Mouse (Mus musculus): Measurements from ENCODE around the gene Smyd3.

The Smyd3 gene

DNA sequence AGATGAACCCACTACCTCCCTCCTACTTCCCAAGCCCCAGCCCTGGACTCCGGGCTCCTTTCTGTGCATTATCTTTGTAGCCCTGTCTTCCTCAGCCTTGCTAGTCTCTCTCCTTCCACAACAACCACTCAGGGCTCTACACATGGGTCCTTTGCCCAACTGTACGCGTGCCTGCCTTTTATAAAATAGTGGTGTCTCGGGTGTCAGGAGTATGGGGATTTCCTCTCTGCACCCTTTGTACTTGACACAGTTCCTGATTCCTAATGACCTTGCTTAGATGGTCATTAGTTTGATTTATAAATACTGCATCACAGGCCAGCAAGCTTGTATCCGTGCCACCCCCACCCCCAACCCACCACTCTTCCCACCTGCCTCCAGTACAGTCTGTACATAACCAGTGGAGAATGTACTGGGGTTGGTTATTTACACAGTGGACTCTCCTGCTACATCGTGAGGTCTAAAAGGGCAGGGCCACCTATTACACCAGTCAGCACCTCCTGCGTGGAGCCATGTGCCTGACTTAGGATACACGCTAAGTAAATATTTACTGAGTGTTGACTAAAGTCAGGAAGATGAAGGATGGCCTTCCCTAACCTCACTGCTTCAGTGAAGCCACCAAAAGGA, 281.5 kb downstream of the Smyd3 start:
- no peak for DNase-seq (ENCODE audit: extremely low read depth, low read depth, low spot score)

DNA sequence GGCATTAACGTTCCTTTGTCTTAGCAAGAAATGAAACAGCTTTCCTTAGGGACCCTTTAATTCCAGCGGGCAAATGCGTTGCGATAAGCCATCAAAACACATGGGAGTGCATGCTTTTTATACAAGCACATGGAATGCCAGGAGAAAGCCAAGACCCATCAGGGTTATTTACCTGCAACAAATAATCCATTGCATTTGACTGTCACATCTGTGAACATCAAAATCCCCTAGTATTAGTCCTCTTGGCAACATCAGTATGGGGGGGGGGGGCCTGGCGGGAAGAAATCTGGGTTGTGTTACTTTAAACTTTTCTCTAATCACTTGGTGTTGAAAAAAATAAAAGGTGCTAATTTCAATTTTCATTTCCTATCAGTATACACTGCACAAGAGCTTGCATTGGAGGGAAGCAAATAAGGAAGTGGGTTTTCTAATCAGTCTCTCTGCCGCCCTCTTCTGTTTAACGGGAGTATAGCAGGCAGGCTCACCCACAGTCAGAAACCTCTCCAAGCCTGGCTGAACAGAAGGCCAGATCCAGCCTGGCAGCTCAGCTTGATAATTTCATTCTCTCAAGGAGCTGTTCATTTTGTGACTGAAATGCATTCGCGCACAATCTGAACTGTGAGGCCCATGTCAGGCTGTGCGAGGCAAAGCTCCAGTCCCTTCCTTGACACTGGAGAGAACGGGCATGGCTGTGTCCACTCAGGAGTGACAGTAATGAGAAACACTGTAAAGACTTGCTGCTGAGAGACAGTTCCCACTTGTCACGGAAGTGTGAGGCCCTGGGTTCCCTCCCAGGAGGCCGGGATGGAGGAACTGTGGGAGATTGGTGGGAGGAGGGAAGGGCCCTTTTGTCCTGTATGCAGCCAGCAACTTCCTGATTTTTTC, 285.8 kb downstream of the Smyd3 start:
- DNase-seq (ENCODE audit: extremely low read depth, low read depth, low spot score) = no peak

DNA sequence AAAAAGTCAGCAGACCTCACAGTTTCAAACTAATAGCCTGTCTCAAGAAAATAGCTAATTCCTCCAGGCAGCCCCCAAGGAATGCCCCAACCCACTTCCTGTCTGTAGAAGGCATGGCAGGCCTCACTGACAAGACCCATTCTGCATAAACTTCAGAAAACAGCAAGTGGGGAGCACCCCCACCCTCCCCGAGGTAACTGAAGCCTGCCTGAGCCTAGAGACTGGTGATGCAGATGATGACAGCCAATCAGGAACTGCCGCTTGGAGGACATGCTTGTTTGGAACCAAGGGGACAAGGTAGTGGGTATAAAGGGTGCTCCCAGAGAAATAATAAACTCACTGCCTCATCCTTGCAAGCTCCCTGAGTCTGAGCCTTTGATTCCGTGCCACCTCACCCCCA, 288.3 kb downstream of the Smyd3 start:
- DNase-seq (ENCODE audit: extremely low read depth, low read depth, low spot score) = no peak

DNA sequence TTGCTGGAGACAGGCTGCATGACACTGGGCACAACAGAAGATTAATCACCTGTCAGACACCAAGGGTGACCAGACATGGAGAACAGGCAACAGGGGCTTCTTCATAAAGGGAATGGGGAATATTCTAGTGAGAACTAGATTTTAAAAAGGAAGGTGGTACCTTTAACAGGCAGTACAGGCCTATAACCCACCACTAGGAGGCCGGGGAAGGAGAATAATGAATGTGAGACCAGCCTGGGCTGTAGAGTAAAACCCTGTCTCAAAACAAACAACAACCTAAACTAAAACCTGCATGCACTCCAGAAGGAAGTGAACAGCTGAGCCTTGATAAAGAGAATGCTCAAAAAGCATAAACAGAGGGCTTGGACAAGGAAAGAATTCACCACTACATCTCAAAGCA, 297.6 kb downstream of the Smyd3 start:
- DNase-seq (ENCODE audit: extremely low read depth, low read depth, low spot score) = no peak

DNA sequence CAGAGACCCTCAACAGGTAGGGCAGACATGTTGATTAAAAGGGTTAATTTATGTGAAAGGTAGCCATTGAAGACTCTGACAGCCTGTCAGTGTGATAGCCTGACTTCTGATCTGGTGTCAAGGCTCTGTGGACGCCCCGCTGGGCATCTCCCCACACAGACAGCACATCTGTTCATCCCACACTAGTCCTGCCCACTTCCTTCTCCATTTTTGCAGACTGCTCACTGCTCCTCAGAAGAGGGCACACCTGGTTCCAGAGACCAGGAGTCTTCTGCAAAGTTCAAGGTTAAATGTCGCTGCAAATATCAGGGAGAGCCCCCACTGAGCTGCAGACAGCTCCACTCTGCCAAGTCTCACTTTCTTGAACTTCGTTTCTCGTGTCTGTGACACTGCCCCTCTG, 299.8 kb downstream of the Smyd3 start:
- no peak for DNase-seq (ENCODE audit: extremely low read depth, low read depth, low spot score)

DNA sequence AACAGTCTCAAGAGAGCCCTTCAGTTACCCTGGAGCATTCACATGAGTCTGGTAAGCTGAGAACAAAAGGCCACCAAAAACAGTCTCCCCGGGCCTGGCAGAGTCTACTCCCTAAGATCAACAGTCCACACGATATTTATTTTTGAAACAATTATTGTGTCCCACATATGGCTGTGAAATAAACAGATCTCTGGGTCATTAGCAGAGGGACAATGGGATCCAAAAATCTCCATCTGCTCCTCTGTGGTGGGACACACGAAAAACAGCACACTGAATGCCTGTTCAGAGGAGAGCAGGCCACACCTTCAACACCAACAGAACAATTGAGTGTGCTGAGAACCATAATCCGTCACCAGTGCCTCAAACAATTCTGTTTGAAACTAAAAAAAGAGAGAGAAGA, 300.8 kb downstream of the Smyd3 start:
- DNase-seq (ENCODE audit: extremely low read depth, low read depth, low spot score) = no peak

DNA sequence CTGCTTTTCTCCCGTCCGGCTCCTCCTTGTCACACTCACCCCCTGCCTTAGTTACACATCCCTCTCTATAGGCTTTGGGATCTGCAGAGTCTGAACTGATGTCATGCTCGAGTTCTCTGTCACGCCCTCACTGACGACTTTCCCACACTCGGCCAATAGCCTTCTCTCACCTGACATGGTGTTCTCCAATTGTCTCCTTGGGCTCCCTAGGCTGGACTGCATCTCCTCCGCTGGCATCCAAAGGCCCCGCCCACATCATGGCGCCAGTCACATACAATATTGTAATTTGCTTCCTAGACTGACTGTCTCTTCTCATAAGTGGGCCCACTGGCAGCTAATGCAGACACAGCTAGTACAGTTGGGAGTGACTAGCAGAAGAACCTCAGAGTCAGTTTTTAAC, 304.5 kb downstream of the Smyd3 start:
- DNase-seq (ENCODE audit: extremely low read depth, low read depth, low spot score) = no peak

DNA sequence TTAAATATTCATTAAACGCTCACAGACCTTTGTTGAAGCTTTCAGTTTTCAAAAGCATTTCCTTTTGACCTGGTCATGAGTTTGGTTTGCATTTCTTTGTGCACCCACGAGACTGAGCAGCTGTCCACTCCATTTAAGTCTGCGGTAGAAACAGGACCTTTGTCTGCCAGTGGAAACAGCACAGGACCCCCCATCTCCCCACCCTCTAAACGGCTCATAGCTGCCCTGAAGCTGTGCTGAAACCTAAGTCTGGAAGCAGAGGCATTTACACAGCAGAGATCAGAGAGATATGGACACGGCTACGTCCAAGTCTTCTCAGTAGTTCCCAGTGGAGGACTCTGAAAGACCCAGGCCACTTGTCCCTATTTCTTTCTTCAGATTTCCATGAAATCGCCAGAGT, 305.5 kb downstream of the Smyd3 start:
- DNase-seq (ENCODE audit: extremely low read depth, low read depth, low spot score) = no peak

DNA sequence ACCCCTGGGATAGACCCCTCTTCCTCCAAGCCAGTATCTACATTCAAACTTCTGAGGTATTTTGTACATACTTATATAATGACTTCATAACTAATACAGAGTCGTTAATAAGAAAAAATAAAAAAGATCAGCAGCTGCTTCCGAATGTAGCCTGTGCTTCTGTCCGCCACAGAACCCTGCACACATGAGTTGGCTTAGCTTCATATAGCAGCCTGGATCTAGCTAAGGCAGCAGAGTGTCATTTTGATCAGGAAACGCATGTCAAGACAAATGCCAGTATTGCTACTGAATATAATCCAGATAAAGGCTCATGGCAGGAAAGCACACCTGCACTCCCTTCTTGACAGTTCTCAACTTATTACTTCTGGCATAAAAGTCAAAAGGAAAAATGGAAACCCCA, 306.5 kb downstream of the Smyd3 start:
- DNase-seq (ENCODE audit: extremely low read depth, low read depth, low spot score) = no peak

DNA sequence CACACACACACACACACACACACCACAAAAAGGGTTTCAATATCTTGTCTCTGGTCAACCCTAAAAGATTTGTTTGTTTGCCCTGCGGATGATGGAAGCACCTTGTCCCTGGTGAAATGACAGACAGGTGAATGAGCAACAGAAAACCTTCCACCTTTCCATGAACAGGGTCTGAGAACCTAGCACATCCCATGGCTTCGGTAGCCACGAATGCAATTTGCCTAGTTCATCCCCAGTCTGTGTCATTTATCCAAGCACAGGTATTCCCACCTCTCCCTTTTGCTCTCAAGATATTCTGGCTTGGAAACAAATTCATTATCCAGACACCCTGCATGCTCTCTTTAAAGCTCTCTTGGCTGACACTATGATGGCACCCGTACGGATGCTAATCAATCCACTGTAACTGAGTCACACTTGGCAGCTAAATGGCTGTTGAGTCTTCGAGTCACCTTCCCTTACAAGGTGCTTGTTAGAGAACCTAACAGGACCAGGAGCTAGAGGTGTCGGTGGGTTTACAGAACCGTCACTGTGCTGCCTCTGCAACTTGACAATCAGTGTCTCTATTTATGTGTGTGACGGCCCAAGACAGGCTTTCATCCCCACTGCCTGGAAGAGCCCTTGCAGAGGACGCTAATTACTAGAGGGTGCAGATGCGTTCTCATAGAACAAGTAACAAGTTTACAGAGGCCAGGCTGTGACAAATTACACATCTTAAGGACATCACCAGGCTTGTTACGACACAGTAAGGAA, 309.8 kb downstream of the Smyd3 start:
- DNase-seq (ENCODE audit: extremely low read depth, low read depth, low spot score) = no peak

DNA sequence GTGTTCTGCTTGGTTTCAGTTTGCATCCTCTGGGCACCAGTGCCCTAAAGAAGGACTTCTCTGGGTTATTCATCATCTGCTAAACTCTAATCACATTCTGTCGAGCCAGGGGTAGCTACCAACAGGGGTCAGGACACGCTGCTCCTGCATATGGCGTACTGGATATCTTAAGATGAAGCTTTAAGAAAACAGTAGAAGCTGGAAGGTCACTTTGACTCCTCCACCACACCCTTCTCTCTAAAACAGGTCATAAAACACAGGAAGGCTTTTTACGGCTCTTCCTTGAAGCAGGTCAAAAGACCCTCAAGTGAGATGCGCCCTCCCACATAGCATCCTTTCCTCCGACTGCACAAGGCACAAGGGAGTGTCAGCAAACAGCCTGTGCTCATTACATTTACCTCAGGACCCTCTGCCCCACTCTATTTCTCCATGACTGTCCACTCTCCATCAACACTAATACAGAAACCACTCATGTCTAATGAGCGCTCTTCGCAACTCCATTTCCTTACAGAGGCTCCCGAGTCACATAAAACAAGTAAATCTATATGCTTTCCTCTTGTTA, 310.6 kb downstream of the Smyd3 start:
- DNase-seq (ENCODE audit: extremely low read depth, low read depth, low spot score) = no peak

DNA sequence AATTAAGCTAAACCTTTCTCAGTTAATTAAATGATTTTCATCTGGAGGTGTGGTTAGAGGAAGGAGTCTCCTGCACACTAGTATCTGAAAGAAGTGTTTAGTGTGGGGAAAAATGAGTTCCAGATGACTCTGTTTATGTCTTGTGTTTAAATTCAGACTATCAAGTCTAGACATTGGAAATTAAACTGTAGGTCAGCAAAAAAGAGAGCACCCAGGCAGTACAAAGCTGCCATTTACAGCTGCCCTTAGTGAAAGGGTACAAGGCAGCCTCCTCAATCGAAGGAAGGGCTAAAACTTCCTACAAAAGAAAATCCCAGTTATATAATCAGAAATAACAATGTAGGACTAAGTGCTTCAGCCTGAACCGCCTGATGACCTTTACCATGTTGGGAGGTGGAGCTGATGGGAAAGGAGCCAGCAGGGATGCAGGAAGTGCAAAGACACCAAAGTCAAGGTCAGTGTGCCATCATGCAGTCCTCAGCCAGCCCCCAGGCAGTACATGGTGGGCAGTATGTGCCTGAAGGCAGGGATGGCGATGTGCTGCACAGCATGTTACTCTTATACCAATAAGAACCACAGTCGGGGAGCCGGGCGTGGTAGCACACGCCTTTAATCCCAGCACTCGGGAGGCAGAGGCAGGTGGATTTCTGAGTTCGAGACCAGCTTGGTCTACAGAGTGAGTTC, 319.2 kb downstream of the Smyd3 start:
- DNase-seq (ENCODE audit: extremely low read depth, low read depth, low spot score) = no peak

DNA sequence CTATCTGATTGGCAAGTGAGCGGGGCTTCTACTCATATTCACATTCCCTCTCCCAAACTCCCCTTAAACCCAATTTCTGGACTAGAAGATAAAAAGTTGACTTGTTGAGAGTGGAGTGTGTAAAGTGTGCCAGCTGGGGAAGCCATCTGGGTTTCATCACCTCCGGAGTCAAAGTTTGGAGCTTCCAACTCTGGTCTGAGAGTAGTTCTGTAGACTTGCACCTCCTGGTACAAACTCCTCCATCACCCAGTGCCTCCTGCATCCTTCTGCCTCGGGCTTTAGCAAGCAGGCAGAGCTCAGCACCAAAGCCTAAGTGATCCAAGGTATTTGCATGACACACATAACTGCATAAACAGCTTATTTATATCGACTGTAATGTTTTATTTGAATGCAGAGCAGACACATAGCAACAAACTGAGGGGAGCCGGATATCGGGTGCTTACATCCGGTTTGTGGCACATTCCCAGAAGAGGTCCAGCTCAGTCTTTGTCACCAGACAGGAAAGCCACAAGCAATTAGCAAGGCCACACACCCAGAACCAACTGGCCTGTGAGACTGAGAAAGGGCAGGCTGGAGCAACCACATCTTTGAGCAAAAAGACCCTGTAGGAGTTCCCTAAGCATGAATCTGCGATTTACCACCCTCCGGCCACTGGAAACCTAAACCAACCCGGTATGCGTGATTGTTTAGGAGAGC, 319.9 kb downstream of the Smyd3 start:
- no peak for DNase-seq (ENCODE audit: extremely low read depth, low read depth, low spot score)

DNA sequence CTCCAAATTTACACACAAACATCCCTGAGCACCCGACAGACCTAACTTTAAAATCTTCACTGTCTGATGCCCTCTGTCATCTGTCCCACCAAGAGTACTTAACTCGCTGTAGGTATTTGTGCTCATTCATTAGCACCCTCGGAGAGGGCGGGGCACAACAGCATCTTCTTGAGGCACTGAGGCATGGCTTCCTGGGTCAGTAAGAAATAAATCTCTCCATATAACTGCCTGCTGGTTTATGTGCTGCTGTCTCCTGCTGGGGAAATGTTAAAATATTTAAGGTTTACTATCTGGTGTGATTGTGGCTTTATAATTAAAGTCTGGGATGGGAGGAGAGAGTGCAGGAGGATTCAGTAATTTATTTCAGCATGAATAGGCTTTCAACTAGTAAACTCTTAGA, 320.7 kb downstream of the Smyd3 start:
- DNase-seq (ENCODE audit: extremely low read depth, low read depth, low spot score) = no peak

DNA sequence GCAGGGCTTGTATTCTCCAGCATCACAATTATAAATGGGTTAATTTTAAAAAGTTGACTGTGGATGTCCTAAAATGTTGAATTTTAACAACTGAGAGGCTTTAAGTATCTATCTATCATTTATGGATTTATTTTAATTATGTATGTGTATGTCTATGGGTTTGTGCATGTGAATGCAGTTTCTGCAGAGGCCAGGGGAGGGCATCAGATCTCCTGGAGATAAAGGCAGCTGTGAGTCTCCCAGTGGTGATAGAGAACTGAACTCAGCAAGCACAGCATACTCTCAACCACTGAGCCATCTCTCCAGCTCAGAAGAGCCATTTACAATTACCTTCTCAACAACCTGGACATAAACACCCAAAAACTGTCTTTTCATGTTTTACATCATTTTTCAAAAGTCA, 321.4 kb downstream of the Smyd3 start:
- no peak for DNase-seq (ENCODE audit: extremely low read depth, low read depth, low spot score)

DNA sequence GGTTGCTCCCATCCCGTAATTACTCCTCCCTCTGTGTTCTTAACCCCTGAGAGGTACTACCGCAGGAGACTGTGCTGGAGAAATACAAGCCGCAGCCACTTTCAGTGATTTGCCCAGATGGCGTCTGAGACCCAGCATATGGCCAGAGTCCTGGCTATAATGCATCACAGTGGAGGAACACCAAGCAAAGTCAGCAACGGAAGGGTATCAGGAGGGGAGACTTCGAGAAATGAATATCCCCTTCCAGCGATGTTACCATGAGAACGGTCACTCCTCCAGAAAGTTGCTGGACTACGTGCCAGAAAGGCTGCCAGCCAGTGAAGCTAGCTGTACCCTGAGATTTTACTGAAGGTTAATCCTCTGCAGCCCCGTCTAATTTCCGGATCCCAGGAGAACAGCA, 325.1 kb downstream of the Smyd3 start:
- no peak for DNase-seq (ENCODE audit: extremely low read depth, low read depth, low spot score)

DNA sequence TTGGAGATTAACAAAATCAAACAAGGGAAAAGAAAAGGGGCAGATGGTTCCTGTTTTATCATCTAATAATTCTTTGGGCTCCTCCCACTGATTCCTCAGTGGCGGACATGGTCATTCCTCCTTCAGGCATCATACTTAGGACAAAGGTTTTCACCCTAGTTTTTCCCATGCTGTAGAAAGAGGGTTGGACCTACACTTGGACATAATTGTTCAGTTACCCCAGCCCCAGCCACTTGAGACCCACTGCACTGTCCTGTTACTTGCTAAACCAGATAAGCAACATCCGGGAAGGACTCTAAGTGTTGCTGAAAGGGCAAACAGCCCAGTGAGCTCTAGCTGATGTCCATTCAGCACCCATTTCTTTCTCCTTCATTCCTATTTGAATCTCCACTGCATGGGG, 327.0 kb downstream of the Smyd3 start:
- no peak for DNase-seq (ENCODE audit: extremely low read depth, low read depth, low spot score)

DNA sequence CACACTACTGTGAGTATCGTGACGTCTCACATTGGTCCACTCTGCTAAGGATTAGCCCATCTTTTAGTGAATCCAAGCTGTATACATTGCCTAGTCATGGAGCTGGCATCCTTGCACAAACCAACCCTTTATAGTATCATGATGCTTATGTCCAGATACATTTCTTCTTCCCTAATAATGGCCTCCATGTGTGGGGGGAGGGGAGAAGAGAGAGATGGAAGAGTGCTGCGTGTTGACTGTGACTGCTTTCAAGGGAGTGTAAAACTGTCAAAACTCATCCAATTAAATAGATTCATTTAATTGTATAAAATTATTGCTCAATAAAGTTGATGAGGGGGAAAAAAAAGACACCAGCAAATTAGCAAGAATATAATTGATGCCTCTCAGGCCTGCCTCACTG, 330.7 kb downstream of the Smyd3 start:
- no peak for DNase-seq (ENCODE audit: extremely low read depth, low read depth, low spot score)

DNA sequence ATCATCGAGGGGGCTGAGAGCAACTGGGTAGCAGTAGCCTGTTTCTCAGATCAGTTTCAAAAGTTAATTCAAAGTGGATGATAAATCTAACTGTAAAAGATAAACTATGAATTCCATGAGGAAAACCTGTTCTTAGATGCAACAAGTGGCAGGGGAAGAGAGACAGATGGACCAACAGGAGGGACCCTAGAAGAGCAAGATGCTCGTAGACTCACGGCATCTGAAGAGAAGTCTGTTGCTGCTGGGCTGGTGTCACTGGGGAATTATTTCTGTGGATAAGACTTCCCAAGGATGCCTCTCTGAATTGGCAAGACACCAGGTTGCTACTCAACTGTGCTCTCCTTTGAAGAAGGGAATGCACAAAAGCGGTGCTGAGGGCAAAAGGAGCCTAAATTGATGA, 333.2 kb downstream of the Smyd3 start:
- DNase-seq (ENCODE audit: extremely low read depth, low read depth, low spot score) = no peak

DNA sequence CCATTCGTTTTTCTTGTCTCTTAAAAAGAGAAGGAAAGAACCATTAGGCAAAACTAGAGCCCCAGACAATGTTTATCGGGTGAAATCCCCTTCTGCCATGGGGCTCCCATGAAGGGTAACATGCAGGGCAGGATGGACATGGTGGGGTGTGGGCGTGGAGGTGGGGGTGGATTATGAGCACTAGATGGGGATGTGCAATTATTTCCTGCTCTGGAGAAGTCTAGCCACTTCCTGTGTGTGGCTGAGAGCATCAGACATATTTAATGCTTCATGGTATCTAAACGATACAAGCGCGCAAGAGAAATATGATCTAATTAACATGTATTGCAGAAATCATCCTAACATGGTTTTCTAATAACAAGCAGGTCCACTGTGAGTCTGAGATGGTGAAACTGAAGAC, 334.3 kb downstream of the Smyd3 start:
- no peak for DNase-seq (ENCODE audit: extremely low read depth, low read depth, low spot score)

DNA sequence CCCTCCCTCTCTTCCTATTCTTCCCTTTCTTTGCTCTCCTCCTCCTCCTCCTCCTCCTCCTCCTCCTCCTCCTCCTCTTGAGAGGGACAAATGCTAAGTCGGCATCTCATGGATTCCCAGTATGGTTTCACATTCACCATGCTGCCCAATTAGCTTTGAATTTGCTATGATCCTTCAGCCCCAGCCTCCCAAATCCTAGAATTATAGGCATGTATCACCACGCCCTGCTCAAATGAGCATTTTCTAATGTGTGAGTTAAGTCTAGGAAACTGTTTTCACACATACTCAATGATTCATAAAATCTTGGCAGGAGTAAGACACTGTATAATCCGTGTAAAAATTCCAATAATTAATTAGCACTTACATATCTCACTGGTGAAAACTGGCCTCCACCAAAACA, 337.3 kb downstream of the Smyd3 start:
- DNase-seq (ENCODE audit: extremely low read depth, low read depth, low spot score) = no peak

All from fat pad, adult 2 months (tissue).